Mouse (Mus musculus) lung, postnatal 0 days (tissue): ENCODE measurements around the gene Nol4l.

ENCODE experiments used
- CTCF ChIP-seq: IDR thresholded peaks from 2 replicates; pipeline ENCODE4 v1.5.1; 2016; ENCODE audit warnings: antibody characterized with exemption, mild to moderate bottlenecking
- EP300 ChIP-seq: IDR thresholded peaks from 2 replicates; pipeline ENCODE4 v1.6.1; 2016; ENCODE audit warnings: antibody characterized with exemption, mild to moderate bottlenecking, control low read depth

GRCm38 (mm10) chr2:153499154-153499553 is 30.6 kb downstream of the Nol4l start:
- TF ChIP-seq CTCF (peak; percentile 53), EP300 (no peak)
